Mouse (Mus musculus): ENCODE data around the gene Plaa.

Plaa gene

DNA sequence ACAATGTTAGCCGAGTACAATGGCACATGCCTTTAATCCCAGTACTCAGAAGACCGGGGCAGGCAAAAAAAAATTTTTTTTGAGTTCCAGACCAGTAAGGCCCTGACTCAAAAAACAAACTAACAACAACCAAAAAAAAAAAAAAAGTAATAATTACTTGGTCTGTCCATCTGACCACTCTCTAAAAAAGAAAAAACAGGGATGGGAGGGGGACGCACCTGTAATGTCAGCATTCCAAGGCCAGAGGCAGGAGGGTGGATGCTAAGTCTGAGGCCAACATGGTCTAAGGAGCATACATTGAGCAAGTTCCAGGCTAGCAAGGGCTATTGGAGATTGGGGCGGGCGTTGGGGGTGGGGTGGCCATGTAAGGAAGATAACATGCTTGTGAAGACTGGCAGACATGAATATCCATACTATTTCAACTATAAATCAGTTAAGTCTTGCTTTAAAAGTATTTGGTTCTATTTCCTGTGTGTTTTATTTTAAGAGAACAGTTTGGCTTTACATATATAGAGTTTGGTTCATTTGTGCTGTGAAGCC, 48.0 kb downstream of the Plaa start:
- DNase-seq (ENCODE audit: low spot score), result no peak

DNA sequence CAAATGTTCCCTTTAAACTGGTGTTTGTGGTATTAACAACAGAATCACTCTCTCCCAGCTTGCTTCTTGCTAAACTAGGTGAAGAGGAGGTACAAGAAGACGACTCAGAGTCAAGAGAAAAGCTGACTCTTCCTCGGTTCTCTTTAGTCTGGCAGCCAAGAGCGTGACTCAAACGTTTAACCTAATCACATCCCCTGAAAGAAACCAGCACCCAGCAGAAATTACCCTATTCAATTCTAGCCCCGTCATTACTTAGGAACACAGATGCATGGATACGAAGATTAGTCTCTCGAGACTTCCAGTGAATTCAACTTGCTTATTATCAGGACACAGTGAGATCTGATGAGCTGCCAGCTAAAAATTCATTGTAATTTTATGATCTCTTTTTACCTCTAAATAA, 58.7 kb downstream of the Plaa start:
- DNase-seq (ENCODE audit: low spot score), result no peak

DNA sequence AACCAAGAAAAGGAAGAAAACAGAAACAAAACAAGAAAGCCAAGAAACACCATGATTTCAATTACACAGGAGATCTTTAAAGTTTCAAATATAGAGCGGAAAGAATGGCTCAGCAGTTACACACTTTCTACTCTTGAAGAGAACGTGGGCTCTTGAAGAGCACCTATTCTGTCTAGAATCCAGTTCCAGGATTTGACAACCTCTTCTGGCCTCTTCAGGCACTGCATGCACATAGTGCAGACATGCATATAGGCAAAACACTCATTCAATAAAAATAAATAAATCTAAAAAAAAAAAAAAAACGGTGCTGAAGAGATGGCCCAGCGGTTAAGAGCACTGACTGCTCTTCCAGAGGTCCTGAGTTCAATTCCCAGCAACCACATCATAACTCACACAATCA, 60.0 kb downstream of the Plaa start:
- no peak for DNase-seq (ENCODE audit: low spot score)

DNA sequence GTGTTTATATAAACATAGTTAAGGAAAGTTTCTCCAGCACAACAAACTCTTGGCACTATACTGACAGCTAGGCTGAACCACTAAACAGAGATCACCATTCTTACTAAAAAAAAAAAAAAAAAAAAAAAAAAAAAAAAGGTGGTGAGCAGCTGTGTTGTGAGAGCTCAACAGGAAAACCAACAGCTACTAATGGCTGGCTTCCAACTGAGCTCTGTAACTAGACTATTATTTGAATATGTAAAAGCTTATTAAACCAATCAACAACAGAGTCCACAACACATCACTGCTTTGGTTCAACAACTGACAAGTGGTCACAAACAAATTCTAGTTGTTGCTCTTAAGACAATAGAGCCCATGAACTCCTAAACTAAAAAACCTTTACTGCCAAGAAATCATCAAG, 69.8 kb downstream of the Plaa start:
- DNase-seq (ENCODE audit: low spot score), result no peak

DNA sequence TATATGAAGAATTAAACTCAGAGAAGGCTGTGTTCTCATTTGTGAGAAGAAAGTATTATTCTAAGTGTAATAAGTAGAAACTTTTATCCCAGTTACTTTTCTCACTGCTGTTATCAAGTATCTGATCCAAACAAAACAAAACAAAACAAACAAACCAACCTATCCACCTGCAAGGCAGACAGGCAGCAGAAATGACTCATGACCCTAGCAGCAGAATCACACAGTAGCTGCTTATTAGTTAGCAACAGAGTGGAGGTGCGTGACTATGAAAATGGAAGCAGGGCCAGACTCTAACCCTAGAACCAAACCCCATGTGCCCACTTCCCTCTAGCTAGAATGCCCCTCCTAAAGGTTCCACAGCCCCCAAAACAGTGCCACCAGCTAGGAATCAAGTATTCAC, 73.6 kb downstream of the Plaa start:
- no peak for DNase-seq (ENCODE audit: low spot score)

DNA sequence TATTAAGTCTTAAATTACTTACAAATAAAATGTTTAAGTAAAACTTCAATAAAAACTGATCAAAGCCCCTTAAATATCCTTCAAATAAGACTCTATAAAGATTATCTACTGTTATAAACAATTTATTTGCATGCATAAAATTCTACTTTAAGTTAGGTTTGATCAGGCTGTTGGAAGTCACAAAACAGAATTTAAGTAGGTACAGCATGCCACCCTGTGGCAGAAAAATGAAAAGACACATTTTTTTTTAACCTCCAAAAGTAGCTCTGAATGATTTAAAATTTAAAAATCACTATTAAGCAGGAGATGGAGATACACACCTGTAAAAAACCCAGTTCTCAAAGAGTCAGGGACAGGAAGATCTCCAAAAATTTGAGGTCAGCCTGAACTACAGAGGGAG, 79.7 kb downstream of the Plaa start:
- DNase-seq (ENCODE audit: low spot score), result no peak

DNA sequence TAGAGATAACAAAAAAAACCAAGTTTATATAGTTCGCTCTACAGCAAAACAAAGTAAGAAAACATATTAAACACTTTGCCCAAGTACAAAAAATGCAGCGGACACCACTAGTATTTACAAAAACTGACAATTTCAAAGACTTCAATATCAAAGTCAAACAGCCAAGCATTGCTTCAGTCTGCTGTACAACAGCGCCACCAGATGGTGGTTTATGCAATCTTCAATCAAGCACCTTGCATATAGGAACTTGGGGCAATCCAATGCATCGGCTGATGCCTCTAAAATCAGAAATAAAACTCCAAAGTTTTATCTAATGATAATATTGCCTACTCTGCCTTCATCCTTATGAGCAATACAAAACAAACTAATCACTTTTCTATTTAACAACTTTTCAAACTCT, 85.4 kb downstream of the Plaa start:
- no peak for DNase-seq (ENCODE audit: low spot score)
